8 mouse cellular contexts compared by ENCODE assay signal in the genomic region with DNA sequence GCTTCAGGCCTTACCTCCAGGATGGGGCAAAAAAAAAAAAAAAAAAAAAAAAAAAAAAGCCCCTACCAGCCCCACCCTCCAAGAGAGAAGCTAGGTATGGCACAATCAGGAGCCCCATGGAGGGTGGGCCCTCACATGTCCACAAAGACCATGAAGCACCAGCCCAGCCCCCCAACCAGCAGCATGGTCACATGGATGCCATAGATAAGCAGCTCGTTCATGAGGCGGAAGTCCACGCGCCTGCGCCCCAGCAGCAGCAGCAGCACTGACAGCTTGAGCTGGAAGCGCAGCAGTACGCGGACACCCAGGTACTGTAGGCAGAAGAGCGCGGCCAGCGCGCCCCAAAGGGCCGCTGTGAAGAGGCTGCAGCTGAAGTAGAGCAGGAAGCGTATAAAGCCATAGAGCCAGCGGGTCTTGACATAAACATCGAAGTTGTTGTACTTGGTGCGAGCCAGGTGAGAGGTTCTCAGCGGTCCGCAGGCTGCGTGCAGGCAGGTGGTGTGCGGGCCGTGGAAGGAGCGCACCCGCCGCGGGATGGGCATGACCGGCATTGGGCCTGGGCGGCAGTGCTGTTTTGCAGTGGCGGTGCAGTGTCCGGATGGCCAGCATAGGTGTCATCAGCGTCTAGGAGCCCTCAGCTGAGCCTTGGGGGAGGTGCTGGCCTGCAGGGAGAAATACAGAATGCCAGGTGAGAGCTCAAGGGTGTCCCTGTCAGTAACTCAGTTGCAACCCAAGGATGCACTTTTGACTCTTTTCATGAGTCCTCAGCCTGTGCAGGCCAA. TPM values are rescaled to one million over a fixed set of nuclear protein-coding genes. Genes with fewer than 3 reads are reported as not detected.
A peak's percentile ranks its signal among the peaks of the same experiment; 100 is the strongest.
DNase-seq lines count a peak whose midpoint lies in the region; ATAC-seq lines count a peak whose summit lies in the region.

No protein-coding gene starts in this region.

- H3K4me2 ChIP-seq in midbrain, embryonic 14.5 days (ENCODE audit: low read length) = peak overlapping the region; percentile 92

- H3K27me3 ChIP-seq in midbrain, embryonic 14.5 days (ENCODE audit: control insufficient read depth, insufficient read depth, low read length) = no peaks in the 10 kb centered on the region

- H3K9me3 ChIP-seq in midbrain, embryonic 14.5 days (ENCODE audit: control insufficient read depth, low read length) = no peaks in the 10 kb centered on the region

- peaks cover 10% of the 10 kb centered on the region; the same call in 1 of the 2 replicates for H3K36me3 ChIP-seq in midbrain, embryonic 14.5 days (ENCODE audit: control insufficient read depth, insufficient read depth, low read length)

- H3K4me1 ChIP-seq in midbrain, embryonic 14.5 days (ENCODE audit: control insufficient read depth, insufficient read depth, low read length) = peaks cover 24% of the 10 kb centered on the region

- 0 out of 2 replicates have a peak overlapping the region, but pooled peaks have one; percentile 85 for H3K9ac ChIP-seq in midbrain, embryonic 14.5 days (replicated peaks; ENCODE audit: low read length)

- whole genome bisulfite sequencing in midbrain, embryonic 14.5 days = 83% methylated on average over 31 of the region's 31 CpGs

- peak; percentile 28 for DNase-seq in kidney, adult 18-20 months
- no peak for DNase-seq in kidney, postnatal 10 days
- DNase-seq in cerebellum, postnatal 25 days = peak; percentile 28 to 50
- peak; percentile 33 to 52 for DNase-seq in kidney, adult 8-10 months
- DNase-seq in midbrain, embryonic 14.5 days = no peak
- DNase-seq in urinary bladder, adult 18-20 months (ENCODE audit: low spot score in 2 of 2) = no peak
- no peak for DNase-seq in adrenal gland, adult 2 months
- DNase-seq in natural killer cell, adult 2 months (ENCODE audit: low spot score in 2 of 2) = no peak

- H3K27ac ChIP-seq in midbrain, embryonic 14.5 days (replicated peaks; ENCODE audit: low read depth, low read length) = no peak overlapping the region

- H3K4me3 ChIP-seq in midbrain, embryonic 14.5 days (replicated peaks; ENCODE audit: low read depth, low read length) = no peak overlapping the region

- no peak for ATAC-seq in midbrain, embryonic 14.5 days (ENCODE audit: low FRiP score, low TSS enrichment)

RNA-seq across cellular contexts. Expression of gene Nacc2, which starts 15.4 kb away (rescaled TPM):
- 8.2 and 10.3 TPM in 2 replicates for polyA plus RNA-seq in midbrain, embryonic 14.5 days (2014; fragmentation: Nextera tagmentation; extraction: Ambion mirVana)
- total RNA-seq in adrenal gland, adult 2 months (2021) = 10 to 100 TPM; 36.1 to 52.3 TPM
- polyA plus RNA-seq in adrenal gland, adult 2 months (2012; rRNA removed) = 69.8 and 94.3 TPM in 2 replicates

Comparison
In these comparisons a context has a peak if more than half of its experiments do, and no peak if none do; other contexts are left out.
1. DNase-seq: peak in kidney, adult 18-20 months (single experiment), cerebellum, postnatal 25 days (2 of 2) and kidney, adult 8-10 months (2 of 2); none in kidney, postnatal 10 days (single experiment), midbrain, embryonic 14.5 days (single experiment), urinary bladder, adult 18-20 months (0 of 2), adrenal gland, adult 2 months (single experiment) and natural killer cell, adult 2 months (0 of 2).